Mouse (Mus musculus): Measurements from ENCODE around the gene Foxj3.
A peak's percentile ranks its signal among the peaks of the same experiment; 100 is the strongest.
"Not testable (repeated sequence)": the region's sequence is repeated elsewhere in the genome, so short reads cannot be mapped to it uniquely, and the experiment has no call there.

Gene Foxj3

DNA sequence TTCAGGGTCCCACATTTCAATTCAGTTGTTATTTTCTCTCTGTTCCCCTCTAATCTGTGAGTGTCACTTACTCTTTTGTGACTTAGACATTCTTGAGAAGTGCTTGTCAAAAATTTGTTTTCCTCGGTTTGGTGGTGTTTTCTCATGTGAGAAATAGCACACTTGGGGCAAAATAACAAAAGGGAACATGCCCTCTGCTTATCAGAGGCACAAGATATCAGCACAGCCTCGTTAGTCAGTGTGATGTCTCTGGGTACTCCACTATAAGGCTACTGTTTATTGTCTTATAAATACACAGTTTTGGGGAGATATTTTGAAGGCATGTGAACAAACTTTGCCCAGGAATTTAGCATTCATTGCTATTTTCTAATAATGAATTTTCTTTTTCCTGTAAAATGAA lies 37.7 kb downstream of the Foxj3 start:
- DNase-seq: no peak

DNA sequence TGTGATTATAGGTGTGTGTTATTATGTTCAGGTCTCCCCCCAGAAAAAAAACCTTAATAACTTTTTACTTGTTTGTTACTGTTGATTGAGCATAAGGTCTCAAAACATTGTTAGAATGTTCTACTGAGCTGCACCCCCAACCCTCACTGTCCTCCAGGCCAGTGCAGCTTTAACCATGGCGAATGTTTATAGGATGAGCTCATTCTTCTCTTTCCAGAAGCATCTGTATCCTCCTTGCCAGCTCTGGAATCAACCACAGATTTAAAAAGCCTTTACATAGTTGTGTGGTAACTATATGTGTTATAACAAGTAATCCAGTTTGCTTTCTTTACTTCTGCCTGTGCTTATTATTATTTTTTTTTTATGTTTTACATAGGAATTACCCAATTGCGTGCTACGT lies 38.7 kb downstream of the Foxj3 start:
- DNase-seq: no peak

DNA sequence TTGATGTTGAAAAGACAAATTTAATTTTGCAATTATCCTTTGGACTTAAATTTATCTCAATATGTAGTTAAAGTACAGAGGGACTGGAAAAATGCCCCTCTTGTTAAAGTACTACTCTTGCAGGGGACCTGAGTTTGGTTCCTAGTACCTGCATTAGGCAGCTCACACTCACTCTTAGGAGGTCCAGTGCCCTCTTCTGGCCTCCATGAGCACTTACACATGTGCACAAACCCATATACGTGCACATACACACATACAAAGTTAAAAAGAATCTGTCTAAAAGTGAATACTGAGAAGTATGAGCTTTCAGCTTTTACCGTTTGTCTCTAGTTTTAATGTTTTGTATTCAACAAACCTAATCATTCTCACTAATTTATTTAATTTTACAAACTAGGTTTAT lies 51.2 kb downstream of the Foxj3 start:
- no peak for DNase-seq

DNA sequence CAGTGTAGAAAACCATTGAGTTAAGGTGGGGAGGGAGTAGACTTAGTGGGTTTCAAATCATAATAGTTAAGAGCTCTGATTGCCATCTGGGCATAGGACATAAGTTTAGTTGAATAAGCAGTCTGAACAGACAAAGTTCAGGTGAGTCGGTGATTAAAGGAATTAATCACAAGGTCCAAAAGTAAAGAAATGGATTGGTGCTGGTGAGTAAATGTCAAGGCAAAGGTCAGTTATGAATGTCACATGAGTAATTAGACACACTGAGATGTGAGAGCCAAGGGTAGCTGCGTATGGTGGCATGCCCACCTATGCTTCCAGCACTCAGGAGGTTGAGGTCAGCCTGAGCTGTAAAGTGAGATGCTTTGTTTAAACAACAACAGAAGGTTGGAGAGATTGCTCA lies 52.6 kb downstream of the Foxj3 start:
- DNase-seq: peak; percentile 6

DNA sequence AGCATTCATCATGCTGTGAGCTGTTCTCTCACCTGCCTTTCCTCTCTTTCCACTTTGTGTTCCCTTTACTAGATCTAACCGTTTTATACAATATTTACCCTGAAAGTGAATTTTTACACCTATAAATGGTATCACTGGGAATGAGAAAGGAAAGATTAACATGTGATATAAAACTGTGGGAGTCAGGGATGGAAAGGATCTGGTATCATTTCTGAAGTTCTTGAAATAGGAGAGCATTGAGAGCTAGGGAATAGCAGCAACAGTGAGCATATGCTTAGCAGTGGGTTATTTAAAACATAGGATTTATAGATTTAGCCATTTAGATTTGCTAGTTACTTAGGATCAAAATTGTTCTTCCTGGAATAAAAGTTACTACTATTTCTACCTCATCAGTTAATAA lies 53.2 kb downstream of the Foxj3 start:
- no peak for DNase-seq

DNA sequence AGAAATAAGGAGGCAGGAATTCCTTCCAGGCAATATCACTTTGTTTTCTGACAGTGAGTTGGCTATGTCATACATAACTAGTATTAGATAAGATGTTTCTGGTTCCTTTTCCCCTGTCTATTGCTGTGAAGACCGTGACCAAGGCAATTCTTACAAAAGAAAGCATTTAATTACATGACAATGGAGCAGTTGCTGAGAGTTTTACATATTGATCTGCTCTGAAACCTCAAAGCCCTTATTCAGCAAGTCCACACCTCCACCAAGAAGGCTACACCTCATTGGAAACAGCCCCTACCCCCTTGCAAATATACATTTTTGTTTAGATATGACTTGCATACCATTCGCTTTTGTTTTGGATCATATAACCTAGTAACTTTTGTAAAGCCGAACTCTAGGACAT lies 55.7 kb downstream of the Foxj3 start:
- no peak for DNase-seq

DNA sequence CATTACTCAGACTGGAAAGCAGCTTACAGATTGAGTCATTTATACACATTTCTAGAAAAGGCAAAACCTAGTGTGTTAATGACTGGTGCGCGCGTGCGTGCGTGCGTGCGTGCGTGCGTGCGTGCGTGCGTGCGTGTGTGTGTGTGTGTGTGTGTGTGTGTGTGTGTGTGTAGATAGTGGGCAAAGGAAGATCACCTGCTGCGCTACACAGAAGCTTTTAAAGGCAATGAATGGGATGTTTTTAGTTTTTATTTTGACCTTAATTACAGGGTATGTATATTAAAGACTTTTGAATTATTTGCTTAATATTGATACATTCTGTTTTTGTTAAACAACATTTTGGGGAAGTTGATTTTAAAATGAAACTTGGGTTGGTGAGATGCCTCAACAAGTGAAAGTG lies 57.5 kb downstream of the Foxj3 start:
- DNase-seq: no peak

DNA sequence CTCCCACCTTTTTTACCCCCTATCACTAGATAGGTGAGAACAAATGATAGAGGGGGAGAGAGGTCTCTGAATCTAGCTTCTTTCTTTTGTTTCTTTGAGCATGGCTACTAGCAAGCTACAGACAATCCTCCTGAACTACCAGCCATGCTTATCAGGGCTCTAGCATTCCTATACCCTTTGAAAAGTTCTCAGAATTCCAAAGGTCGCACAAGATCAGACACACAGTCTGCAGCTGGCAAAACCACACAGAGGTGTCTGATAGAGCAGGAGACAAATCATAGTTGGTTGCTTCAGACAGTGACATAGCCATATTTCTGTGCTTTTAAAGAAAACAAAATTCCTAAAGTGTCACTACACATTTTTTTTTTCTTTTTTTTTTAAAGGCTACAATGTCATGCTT lies 62.8 kb downstream of the Foxj3 start:
- no peak for DNase-seq

DNA sequence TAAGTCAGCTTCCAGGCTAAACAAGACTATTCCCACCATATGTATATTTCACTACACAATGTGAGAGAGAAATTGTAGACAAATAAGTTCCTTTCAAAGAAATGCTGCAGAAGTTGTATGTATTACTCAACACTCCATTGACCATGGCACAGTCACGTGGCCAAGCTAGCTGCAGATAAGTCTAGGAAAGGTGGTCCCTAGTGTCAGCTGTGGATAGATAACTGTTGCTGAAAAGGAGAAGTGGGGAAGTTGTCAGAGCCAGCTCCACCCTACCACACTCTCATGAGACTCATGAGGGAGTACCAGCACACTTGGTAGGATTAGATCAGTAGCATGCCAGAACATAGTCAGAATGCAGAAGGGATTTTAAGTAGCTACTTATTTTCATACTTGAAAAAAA lies 72.7 kb downstream of the Foxj3 start:
- DNase-seq: no peak

DNA sequence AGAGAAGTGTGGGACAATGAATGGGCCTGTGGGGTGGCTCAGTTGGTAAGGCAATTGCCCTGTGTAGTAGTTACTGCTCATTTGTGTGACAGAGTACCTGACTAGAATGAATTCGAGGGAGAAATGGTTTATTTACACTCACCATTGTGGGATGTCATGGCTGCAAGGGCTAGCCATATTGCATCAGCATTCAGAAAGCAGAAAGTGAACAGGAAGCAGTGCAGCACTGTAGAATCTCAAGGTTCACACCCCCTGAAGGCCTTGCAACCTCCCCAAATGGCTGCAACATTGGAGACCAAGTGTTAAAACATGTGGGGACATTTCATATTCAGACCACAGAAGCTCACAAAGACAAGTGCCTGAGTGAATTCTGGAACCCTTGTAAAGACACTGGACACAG lies 77.3 kb downstream of the Foxj3 start:
- DNase-seq: no peak

DNA sequence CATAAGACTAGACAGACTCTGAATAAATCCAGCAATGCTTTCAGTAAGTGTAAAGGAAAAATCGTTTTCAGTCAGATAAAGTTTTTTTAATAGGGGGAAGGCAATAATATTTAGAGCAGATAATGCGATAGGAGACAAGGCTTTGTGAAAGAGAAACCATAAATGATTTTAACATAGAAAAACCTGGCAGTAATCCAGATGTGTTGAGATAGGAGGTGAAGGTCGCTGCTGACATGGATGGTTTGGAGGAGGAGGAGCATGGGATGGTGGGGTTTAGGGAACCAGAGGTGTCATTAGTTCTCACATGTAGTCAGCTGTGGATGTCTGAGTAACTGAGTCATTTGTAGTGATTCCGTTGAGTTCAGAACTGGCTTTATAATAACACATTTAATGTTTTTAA lies 77.9 kb downstream of the Foxj3 start:
- no peak for DNase-seq

DNA sequence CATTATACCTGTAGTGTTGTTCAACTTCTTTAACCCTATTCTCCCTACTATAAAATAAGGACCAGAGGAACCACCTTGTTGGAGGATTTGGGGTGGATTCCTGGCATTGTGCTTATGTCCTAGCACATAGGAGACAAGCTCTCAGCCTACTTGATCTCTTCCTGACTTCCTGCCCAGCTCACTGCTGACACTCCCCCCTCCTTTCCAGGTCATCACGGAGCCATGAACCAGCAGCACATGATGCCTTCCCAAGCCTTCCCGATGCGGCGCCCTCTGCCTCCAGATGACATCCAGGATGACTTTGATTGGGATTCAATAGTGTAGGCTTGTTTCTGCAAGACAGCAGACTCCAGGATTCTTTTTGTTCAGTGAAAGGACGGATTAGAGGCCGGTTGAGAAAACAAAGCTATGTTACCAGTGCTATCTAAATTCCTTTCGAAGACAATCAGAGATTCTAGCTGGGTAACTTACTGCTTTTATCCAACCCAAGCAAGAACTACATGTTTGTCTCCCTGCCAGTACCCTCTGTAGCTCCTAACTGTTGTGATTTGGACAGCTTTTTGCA lies 89.4 kb downstream of the Foxj3 start:
- no peak for DNase-seq

DNA sequence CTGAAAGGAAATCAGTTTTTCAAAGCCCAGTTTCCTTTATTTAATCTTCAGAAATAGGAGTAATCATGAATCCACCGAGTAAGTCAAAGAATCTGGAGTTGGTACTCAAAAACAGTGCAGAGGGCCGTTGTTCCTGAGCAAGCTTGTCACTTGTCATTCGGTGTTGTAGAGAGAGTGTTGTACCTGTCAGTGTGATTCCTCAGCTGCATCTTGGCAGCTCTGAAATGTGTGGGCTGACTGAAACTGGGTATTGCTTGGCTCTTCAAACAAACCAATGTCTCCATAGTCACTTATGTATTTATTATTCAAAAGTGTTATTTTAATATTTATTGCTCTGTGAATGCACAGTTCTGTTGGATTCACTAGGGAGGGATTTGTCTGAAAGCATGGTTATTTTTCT lies 90.1 kb downstream of the Foxj3 start:
- DNase-seq: no peak

DNA sequence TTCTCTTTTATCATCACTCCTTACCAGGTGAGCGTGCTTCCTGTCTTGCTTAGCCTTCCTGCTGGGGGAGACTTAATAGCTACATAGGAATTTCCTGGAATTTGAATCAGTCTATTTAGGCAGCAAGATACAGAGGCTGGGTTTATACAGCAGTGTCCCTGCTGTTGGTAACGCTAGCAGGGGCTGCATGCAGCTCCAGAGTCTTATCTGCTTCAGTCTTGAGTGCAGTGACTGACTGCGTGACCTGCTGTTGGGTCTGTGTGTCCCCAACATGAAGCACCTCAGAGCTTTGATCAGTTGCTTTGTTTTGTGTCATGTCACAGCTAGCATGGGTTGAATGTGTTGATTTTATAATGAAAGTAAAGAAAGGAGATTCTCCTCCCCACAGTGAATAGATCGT lies 90.5 kb downstream of the Foxj3 start:
- no peak for DNase-seq

DNA sequence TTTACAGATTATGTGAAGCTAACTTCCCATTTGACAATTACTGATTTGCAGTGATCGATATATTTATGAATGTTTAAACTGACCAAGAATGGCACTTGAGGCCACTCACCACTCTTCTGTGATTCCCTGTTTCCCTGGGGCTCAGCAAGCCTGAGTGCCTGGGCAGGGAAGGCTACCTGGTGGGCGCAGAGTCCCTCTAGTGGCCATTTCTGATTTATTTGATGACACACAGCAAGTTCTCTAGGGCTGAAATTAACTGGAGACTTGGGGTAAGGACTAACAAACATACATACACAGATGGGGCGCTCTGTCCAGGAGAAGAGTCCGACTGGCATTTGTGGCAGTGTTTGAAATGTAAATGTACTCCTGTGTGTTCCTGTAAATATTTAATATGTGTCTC lies 91.6 kb downstream of the Foxj3 start:
- not testable (repeated sequence) for DNase-seq

DNA sequence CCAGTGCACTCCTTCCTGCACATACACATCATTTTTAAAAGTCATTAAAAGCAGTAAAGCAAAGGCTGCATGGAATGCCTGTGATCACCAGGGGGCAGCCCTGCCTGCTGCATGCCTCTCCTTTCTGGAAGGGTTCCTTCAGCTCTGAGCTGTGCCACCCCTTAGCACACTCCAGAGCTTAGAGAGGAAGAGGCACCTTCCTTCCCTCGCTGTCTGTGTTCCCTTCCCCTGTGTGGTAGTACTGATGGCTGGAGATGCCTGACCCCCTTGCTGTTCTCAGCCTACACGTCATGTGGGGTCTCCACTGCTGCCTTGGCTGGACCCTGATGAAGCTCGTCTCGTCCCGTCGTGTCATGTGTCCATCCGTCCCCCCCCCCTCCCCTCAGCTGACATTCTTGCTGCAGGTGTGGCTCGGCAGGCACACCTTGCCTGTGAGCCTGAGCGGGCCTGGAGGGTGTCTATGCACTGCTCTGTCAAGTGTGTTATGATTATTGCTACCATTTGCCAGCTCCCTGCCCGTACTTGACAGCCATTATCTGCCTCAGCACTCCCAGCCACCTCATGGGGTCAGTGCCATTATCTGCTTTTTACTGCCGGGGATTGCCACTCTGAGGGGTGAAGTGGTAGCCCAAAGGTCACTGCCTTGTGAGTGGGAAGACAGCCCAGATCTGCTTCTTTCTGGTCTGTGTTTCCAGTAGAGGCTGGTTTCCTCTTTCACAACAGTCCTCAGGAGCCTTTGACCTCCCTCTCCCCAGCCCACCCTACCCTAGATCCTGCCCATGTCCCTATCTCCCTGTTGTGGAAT lies 94.5 kb downstream of the Foxj3 start:
- peak; percentile 48 for DNase-seq

DNA sequence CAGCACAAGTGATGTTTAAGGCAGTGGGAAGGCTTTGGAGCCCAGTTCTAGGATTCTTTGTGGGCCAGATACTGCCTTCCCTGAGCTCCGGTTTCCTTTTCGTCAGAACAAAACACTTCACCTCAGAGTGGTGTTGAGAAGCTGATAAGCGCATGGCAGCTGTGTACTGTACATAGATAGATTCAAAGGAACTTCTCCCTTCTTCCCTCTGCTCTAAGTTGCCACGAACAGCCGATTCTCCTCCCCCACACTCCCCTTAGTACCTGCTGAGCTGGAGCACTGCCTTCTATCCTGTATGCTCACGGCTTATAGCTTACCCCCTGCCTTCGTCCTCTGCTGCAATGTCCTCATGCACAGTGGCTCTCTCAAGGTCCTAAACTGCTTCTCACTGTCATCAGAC lies 95.9 kb downstream of the Foxj3 start:
- DNase-seq: no peak

DNA sequence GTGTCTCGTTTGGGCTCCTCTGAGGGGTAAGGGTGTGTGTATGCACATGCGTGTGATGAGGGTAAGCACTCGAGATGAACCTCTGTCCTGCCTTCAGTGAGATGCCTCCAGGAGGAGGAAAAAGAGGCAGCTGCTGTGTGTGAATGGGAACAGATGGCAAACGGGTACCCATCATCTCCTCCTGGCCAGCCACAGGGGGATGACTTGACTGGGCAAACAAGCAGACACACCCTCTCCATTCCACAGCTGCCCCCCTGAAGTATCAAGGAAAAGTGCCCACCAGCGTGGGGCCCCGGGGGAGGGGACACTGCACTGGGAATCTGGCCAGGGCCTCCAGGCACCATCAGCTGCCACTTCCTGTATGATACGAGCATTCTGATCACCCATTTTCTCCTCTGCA lies 96.5 kb downstream of the Foxj3 start:
- DNase-seq: no peak

DNA sequence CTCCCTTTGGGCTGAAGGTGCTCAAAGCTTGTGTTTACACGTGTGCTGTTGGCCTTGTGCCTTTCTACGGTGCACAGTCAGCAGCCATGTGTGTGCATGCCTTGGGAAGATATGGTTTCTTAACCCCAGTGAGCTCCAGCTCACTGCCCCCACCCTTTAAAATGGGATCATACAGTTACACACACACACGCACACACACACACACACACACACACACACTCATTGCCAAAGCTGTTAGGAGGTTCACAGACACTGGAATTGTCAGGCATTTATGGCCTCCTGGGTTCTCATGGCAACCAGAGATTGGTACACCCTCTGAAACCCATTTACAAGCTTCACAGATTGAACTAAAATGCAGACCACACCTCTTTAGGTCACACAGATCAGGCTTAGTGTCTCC lies 97.1 kb downstream of the Foxj3 start:
- no peak for DNase-seq

DNA sequence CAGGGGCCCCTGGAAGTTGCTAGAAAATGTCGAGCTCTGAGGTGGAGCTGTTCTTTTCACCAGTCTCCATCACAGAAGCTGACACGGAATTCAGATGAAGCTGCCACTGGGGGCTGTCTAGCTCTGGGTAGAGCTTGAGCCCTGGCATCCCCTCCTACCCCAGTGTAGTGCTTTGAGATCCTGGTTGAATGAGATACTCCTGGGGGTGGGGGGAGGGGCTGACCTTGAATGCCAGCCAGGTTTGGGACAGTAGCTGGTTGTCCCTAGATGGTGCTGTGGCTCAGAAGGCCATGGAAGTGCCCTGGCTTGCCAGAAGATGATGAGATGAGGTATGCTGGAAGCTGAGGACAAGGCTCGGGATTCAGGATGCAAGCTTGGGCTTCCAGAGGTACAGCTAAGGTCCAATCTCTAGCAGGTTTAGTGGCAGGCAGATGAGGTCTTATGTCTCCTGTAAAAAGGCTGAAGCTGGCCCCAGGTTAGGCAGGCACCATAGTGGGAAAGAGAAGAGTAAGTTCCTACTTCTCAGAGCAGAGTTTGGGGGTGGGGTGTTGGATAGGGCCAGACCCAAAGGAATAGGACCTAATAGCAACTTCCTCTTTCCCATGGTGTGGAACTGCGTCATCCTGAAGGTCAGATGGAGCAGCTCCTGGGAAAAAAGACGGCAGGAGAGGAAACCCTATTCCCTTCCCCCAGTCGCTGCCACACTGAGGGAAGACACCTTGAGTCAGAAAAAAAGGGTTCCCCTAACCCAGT lies 98.3 kb downstream of the Foxj3 start:
- no peak for DNase-seq

DNA sequence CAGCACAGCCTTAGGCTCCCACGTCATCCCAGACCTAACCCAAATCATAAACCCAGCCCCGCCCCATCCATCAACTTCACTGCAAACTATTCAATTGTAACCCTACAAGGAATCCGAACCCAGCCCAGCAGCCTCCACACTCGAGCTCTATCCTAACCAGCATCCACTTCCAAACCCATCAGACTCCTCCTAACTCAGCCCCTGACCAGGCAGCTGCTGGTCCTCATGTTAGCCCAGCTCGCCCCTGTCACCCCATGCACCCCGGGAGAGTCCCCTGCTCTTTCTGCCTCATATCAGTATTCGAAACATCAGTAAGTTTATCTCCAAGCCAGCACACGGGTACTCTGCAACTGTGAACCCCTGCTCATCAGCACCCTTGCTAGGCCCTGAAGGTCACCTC lies 98.9 kb downstream of the Foxj3 start:
- DNase-seq: no peak

DNA sequence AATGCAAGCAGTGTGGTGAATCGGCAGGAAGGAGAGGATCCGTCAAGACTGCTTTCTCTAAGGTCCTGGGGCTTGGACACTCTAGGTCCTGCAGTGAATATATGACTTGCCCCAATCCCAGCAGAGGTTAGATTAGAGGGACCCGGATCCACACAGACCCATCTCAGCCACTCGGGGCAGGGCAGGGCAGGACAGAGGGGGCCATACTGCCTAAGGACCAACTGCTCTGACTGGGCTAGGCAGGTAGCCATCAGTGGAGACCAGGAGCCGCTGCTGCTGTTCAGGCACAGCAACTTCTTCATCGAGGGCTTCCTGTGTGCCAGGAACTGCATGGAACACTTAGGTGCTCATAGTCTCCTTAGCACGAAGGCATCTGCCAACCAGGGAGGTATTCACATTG lies 99.9 kb downstream of the Foxj3 start:
- no peak for DNase-seq

DNA sequence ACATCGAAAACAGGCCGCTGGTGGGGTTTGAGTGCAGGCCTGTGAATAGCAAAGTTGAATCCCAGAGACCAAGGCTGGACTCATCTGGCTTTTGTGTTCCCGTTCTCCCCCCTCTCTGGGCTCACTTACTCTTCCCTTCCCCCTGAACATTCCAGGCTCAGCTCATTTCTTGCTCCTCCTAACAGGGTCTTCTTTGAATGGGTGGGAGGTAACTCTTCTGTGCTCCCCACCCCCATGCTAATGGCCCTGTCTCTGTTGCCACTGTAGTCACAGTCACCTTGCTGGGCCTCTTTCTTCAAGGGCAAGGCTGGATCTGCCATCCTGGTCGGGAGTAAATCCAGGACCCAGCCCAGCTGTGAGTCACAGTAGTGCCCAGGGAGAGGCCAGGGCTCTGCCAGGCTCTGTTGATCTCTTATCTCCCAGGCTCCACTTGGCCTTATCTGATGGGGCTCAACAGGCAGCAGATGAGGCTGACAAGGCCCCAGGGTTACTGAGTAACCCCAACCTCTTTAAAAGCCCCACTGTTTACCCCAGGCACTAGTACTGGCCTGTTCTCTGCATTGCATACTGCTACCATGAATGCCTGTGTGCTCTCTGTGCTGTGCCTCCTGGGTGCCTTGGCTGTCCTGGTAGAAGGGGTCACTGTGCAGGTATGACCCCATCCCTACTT lies 100.5 kb downstream of the Foxj3 start, which contains the start of gene Guca2a:
Guca2a (plus strand) TSS at position 529 of the 670 bp plus-strand sequence.
- DNase-seq: peak; percentile 19

DNA sequence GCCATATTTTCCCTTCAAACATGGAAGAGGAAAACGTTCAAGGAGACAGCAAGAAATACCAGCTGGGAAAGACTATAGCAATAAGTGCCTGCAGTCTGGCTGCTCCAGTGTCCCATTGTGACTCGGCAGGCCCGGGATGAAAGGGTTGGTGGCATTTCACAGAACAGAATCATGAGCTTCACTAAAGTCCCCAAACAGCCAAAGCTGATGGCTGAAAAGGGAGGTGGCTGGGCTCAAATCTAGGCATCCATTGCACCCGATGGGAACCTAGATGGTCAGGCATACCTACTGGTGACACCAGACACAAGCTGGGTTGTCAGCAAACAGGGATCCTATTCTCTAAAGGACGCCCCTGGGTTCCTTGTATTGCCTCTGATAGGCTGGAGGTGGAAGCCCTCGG lies 101.1 kb downstream of the Foxj3 start:
- DNase-seq: no peak

All from kidney, postnatal 14 days (tissue).